Mouse (Mus musculus) cerebellum, adult 2 months (tissue): ENCODE measurements at regions not wholly inside any gene's neighbourhood (a gene's known extent, or its start where the extent isn't known, plus 50 kb on each side); places are given as distances from the start of the nearest gene placed in this dataset.

Source experiments
- CTCF ChIP-seq: fragments of 200-500 bp; IDR thresholded peaks from 2 replicates; pipeline ENCODE4 v1.5.1; 2011; ENCODE audit warnings: low read depth, mild to moderate bottlenecking, control low read depth, low read length, moderate library complexity, borderline replicate concordance; ENCODE audit not compliant: insufficient read depth
- POLR2A ChIP-seq: fragments of 200-500 bp; IDR thresholded peaks from 2 replicates; pipeline ENCODE4 v1.6.1; 2011; ENCODE audit warnings: low read length, control low read depth, borderline replicate concordance; ENCODE audit not compliant: insufficient read depth

DNA sequence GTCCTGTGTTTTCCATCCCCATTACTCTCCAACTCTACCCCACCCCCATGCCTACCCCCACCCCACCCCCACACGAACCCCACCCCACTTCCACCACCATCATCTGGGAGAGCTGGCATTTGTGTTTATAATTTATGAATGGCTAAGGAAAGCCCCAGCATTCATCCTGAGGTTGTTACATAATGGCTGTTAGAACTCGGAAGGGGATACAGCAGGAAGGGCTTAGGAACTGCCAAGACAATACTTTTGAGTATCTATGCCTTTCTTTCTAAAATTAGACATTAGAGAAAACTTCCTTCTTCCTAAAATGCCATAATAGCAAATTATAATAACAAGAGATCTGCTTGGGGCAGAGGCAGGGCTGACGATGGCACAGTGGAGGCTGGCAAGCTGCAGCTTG is 655.9 kb downstream of the Zfp706 start:
- TF ChIP-seq CTCF (no peak), POLR2A (no peak)
